Mouse (Mus musculus) heart, postnatal 0 days (tissue): ENCODE results near the gene Cct7. TPM values are rescaled to one million over a fixed set of nuclear protein-coding genes. Genes with fewer than 3 reads are reported as not detected.

Experiments
- ATAC-seq: fragments of 200-750 bp; cut with Nextera tagmentation; 2 replicates; pipeline ENCODE4 v1.8.0; 2017; ENCODE audit warnings: low read depth, moderate number of reproducible peaks, moderate library complexity; ENCODE audit not compliant: insufficient read depth
- DNase-seq: peaks from one replicate; pipeline ENCODE4 v3.0.0-alpha.2; 2016; ENCODE audit warnings: low spot score
- H3K27ac ChIP-seq: fragments of 300-500 bp; sonication (generic); 2 replicates; pipeline ENCODE4 v1.5.1; 2014; ENCODE audit warnings: low read depth, mild to moderate bottlenecking
- H3K27me3 ChIP-seq: fragments of 300-500 bp; sonication (generic); 2 replicates; pipeline ENCODE4 v1.6.1; 2014; ENCODE audit warnings: low read length, mixed read lengths; ENCODE audit not compliant: control insufficient read depth, insufficient read depth
- H3K36me3 ChIP-seq: fragments of 300-500 bp; sonication (generic); replicated peaks from 2 replicates; pipeline ENCODE4 v1.6.1; 2014; ENCODE audit warnings: low read length, mixed read lengths; ENCODE audit not compliant: control insufficient read depth, insufficient read depth
- H3K4me1 ChIP-seq: fragments of 300-500 bp; sonication (generic); 2 replicates; pipeline ENCODE4 v1.6.1; 2014; ENCODE audit warnings: antibody characterized with exemption; ENCODE audit not compliant: control insufficient read depth, insufficient read depth
- H3K4me2 ChIP-seq: fragments of 300-500 bp; sonication (generic); 2 replicates; pipeline ENCODE4 v1.6.1; 2014; ENCODE audit warnings: low read depth, mild to moderate bottlenecking, low read length, moderate library complexity
- H3K4me3 ChIP-seq: fragments of 300-500 bp; sonication (generic); 2 replicates; pipeline ENCODE4 v1.5.1; 2014; ENCODE audit warnings: low read depth, low read length
- H3K9ac ChIP-seq: fragments of 300-500 bp; sonication (generic); replicated peaks from 2 replicates; pipeline ENCODE4 v1.6.1; 2014; ENCODE audit warnings: low read depth, low read length, mixed read lengths
- H3K9me3 ChIP-seq: fragments of 300-500 bp; sonication (generic); replicated peaks from 2 replicates; pipeline ENCODE4 v1.6.1; 2016; ENCODE audit warnings: low read length; ENCODE audit not compliant: control insufficient read depth
- CTCF ChIP-seq: IDR thresholded peaks from 2 replicates; pipeline ENCODE4 v1.5.1; 2016; ENCODE audit warnings: antibody characterized with exemption, control low read depth, low read depth
- EP300 ChIP-seq: IDR thresholded peaks from 2 replicates; pipeline ENCODE4 v1.6.1; 2016; ENCODE audit warnings: antibody characterized with exemption, low read depth
- WGBS: fragments of 180-500 bp; shearing (Covaris S2); extraction: QIAGEN DNeasy Blood & Tissue Kit; methylation state at CpG from one replicate; pipeline ENCODE4 v1.1.7; 2014; 5-methylcytosine and 5-hydroxymethylcytosine counted together
- polyA plus RNA-seq: library from polyadenylated mRNA; unstranded; fragments of >200 nt; fragmentation: Nextera tagmentation; extraction: Ambion mirVana; gene quantifications from 2 replicates; pipeline ENCODE4 v1.2.1, GENCODE M21; 2015
- total RNA-seq: library from RNA; depleted of rRNA; stranded (reverse); fragments of >200 nt; gene quantifications from 2 replicates; pipeline ENCODE4 v1.2.3, GENCODE M21; 2014; ENCODE audit warnings: low replicate concordance

Gene Cct7
- total and polyA plus RNA-seq, 2 experiments from 2014 or later, result 138 to 246 TPM

- no peak for ATAC-seq
- peaks cover 34% of the 10 kb centered on the region for H3K4me1 ChIP-seq
- no peak for DNase-seq
- under 1% methylated on average over 15 of the region's 15 CpGs for WGBS
- H3K36me3 ChIP-seq, result peaks cover 8% of the 10 kb centered on the region; the same call in 1 of the 2 replicates
- peak overlapping the region; percentile 92 for H3K27ac ChIP-seq
- no peaks in the 10 kb centered on the region for H3K9me3 ChIP-seq
- peak overlapping the region; percentile 75 for H3K9ac ChIP-seq
- peak overlapping the region; percentile 68 for H3K4me3 ChIP-seq
- no peak for TF ChIP-seq EP300
- no peak for TF ChIP-seq CTCF
- H3K27me3 ChIP-seq, result no peaks in the 10 kb centered on the region
- peak overlapping the region; percentile 87 for H3K4me2 ChIP-seq
Measured at GRCm38 (mm10) chr6:85452411-85452665, 1.0 kb downstream of the Cct7 start.

- no peaks in the 10 kb centered on the region for H3K9me3 ChIP-seq
- H3K36me3 ChIP-seq, result peaks cover 3% of the 10 kb centered on the region; the same call in 1 of the 2 replicates
- peak overlapping the region; percentile 92 for H3K27ac ChIP-seq
- H3K4me2 ChIP-seq, result peak overlapping the region; percentile 87
- H3K27me3 ChIP-seq, result no peaks in the 10 kb centered on the region
- TF ChIP-seq EP300, result no peak
- H3K9ac ChIP-seq, result peak overlapping the region; percentile 75
- ATAC-seq (no peak), DNase-seq (no peak)
- H3K4me3 ChIP-seq, result peak overlapping the region; percentile 68
- 9% methylated on average over 7 of the region's 7 CpGs for WGBS
- H3K4me1 ChIP-seq, result peaks cover 34% of the 10 kb centered on the region
Measured at GRCm38 (mm10) chr6:85452816-85453215, 1.5 kb downstream of the Cct7 start.

GRCm38 (mm10) chr6:85459621-85460020 is 8.3 kb downstream of the Cct7 start:
- DNase-seq (no peak), ATAC-seq (no peak)
- H3K9me3 ChIP-seq, result no peaks in the 10 kb centered on the region
- TF ChIP-seq CTCF (no peak), EP300 (no peak)
- H3K9ac ChIP-seq, result no peak overlapping the region
- H3K27ac ChIP-seq, result no peak overlapping the region
- no peaks in the 10 kb centered on the region for H3K27me3 ChIP-seq
- 81% methylated on average over 2 of the region's 2 CpGs for WGBS
- peaks cover 16% of the 10 kb centered on the region; the same call in 1 of the 2 replicates for H3K4me1 ChIP-seq
- no peak overlapping the region for H3K4me3 ChIP-seq
- H3K4me2 ChIP-seq, result no peak overlapping the region
- H3K36me3 ChIP-seq, result peaks cover 54% of the 10 kb centered on the region

- Histone ChIP-seq H3K4me2 (no peak overlapping the region), H3K9me3 (no peaks in the 10 kb centered on the region), H3K9ac (no peak overlapping the region), H3K4me1 (no peaks in the 10 kb centered on the region), H3K36me3 (peaks cover 91% of the 10 kb centered on the region), H3K27ac (no peak overlapping the region), H3K27me3 (no peaks in the 10 kb centered on the region), H3K4me3 (no peak overlapping the region)
- DNase-seq (no peak), ATAC-seq (no peak)
- TF ChIP-seq EP300 (no peak), CTCF (peak; percentile 24)
Measured at GRCm38 (mm10) chr6:85465381-85465780, 14.1 kb downstream of the Cct7 start.

- Histone ChIP-seq H3K4me1 (no peaks in the 10 kb centered on the region), H3K27ac (no peak overlapping the region), H3K9me3 (no peaks in the 10 kb centered on the region), H3K4me3 (no peak overlapping the region), H3K4me2 (no peak overlapping the region), H3K27me3 (no peaks in the 10 kb centered on the region), H3K9ac (no peak overlapping the region), H3K36me3 (peaks cover 46% of the 10 kb centered on the region)
- DNase-seq, result no peak
- no peak for ATAC-seq
- no peak for TF ChIP-seq EP300
- 63% methylated on average over 5 of the region's 5 CpGs for WGBS
Measured at GRCm38 (mm10) chr6:85469660-85470430, 18.5 kb downstream of the Cct7 start.

- peaks cover 25% of the 10 kb centered on the region for H3K36me3 ChIP-seq
- ATAC-seq (no peak), DNase-seq (no peak)
- no peak overlapping the region for H3K4me2 ChIP-seq
- H3K27ac ChIP-seq, result no peak overlapping the region
- no peak for TF ChIP-seq EP300
- TF ChIP-seq CTCF, result no peak
- H3K27me3 ChIP-seq, result no peaks in the 10 kb centered on the region
- no peak overlapping the region for H3K9ac ChIP-seq
- H3K4me1 ChIP-seq, result no peaks in the 10 kb centered on the region
- no peaks in the 10 kb centered on the region for H3K9me3 ChIP-seq
- H3K4me3 ChIP-seq, result no peak overlapping the region
- 54% methylated on average over 8 of the region's 8 CpGs for WGBS
Measured at GRCm38 (mm10) chr6:85471962-85472361, 20.6 kb downstream of the Cct7 start.
